Mouse (Mus musculus) thymus, postnatal 10 days (tissue): ENCODE measurements around the gene Asic4.

Experiments used
- DNase-seq, 2 experiments: peaks; one replicate each; pipeline ENCODE4 v3.0.0; 2021; ENCODE audit warnings: low spot score in 2 of 2

Asic4 gene

DNA sequence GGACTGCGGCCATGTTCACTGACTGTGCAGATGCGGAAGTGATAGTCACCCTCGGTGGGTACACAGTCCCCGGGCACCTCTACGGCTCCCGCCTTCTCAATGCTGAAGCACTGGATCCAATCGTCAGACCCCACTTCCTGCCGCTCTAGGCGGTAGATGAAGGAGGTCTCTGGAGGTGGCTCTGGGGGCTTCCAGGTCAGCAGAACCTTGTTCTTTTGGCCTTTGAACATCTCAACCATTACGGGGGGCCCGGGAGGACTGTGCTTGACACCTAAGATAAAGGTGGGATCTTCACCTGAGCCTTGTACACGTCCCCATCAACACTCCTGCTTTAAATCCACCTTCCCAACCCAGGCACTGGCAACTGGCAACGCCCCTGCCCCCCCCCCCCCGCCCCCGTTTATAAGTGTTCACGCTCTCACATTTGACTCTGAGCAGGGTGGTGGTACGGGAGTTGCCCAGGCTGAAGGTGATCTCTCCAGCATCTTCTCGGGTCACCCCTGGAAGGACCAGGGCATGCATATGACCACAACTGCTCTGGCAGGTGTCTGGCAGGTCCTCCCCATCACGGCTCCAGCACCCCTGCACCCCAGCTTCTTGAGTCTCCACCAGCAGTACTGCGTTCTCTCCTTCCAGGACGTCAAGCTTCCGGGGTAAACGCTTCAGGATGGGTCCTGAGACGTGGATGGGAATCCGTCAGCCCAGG is 52.9 kb downstream of the Asic4 start:
- no peak for DNase-seq

- DNase-seq, result no peak
Measured at GRCm38 (mm10) chr1:75503651-75503980, 53.4 kb downstream of the Asic4 start.

DNA sequence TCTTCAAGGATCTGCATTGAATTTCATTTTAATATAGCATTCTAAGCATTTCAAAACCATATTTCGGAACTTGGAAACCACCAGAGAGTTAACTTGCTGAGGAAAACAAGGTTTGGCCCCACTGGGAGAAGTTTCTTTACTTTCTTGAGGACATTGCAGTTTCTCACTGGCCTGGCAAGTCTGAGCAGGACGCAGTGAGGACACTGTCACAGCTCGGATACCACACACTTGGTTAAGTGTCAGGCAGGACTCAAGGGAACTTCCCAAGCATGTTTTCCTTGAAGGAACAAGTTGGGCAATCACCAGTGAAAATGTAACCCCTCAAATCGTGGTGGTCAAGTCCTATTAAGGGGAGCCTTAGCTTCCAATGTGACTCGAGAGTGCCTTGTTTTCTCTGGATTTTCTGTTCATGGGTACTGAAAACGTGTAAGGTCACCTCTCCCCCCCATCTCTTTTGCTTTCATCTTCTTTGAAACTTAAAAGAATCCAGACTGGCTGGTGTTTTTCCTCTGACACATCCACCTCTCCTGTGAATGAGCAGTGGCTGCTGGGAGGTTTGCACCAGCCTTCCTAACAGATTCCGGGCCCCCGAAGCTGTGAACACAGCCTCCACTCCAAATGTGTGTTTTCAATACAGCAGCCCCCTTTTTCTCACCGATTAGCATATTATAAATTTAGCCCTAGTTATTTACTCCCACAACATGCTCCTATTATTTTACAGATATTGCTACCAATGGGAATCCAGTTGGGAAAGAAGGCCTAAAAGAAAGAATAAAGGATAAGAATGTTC is 54.2 kb downstream of the Asic4 start:
- no peak for DNase-seq

DNA sequence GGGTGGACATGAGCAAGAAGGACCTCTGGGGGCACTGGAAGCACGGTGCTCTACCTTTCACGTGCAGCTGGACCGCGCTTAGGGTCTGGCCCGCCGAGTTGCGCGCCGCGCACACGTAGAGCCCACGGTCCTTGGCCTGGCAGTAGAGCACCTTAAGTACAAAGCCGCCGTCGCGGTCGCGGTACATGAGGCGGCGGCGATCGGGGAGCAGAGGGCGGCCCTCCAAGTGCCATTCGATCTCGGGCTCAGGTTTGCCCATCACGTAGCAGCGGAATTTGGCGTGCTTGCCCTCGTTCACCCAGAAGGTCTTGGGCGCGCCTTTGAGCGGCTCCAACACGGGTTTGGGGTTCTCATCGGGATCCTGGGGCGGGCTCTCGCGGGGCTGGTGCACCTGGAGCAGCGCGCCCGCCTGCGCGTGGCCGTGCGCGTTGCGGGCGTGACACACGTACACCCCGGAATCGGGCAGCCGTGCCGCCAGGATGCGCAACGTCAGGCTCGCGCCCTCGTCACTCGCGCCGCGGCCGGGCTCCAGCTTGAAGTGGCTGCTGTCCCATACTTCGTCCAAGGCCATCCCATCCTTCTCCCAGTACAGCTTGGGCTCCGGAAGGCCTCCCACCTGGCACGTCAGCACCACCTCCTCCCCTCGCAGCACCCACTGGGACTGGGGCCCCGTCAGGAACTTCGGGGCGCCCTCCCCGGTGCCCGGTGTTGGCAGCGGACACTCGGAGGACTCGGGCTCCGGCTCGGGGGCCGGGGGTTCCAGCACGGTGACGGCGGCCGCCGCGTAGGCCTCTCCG is 55.1 kb downstream of the Asic4 start:
- peak; percentile 54 to 63 for DNase-seq

GRCm38 (mm10) chr1:75505956-75506831 is 56.0 kb downstream of the Asic4 start, which contains the start of gene Obsl1:
Gene Obsl1, minus strand, starts transcription at chr1:75506452.
- peak; percentile 27 to 34 for DNase-seq

DNA sequence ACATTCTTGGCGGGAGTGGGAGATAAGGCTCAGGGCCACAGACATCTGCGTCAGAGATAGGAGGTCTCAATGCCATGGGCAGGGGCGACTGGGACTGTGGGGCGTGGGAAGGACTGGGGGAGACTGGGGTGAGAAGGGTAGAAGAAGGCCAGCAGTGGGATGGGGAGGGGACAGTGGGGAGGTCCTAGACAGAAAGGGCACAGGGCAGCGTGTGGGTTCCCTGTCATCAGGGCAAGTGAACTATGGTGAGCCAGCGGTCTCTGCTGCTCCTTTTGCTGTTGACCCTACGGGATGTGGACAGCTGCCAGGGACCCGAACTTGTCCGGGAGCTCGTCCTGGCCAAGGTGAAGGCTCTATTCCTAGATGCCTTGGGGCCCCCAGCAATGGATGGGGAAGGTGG is 56.8 kb downstream of the Asic4 start, which contains the start of gene Inha:
Gene Inha, plus strand, starts transcription at position 72 of the 400 bp plus-strand sequence.
- no peak for DNase-seq

DNA sequence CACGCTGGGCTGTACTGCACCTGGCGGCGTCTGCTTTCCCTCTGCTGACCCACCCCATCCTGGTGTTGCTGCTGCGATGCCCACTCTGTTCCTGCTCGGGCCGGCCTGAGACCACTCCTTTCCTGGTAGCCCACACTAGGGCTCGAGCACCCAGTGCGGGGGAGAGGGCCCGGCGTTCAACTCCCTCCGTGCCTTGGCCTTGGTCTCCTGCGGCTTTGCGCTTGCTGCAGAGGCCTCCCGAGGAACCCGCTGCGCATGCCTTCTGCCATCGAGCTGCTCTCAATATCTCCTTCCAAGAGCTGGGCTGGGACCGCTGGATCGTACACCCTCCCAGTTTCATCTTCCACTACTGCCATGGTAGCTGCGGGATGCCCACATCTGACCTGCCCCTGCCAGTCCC is 59.4 kb downstream of the Asic4 start:
- no peak for DNase-seq

DNA sequence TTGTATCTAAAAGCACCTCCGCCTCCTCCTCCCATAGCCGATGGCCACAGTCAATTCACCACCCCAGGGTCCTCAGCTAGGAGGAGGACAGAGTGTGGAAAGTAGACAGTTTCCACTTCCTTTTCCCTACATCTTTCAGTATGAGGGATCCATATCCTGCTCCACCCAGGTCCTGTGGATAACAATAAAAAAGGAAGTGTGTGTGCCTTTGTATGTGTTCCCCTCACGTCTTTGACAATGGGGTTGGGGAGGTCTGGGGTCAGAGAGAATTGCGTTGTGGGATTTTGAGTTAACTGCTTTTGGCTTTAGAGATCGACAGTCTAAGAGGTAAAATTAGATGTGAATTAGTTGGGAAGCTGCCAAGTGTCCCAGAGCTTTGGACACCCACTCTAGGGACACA is 59.9 kb downstream of the Asic4 start:
- DNase-seq, result no peak

DNA sequence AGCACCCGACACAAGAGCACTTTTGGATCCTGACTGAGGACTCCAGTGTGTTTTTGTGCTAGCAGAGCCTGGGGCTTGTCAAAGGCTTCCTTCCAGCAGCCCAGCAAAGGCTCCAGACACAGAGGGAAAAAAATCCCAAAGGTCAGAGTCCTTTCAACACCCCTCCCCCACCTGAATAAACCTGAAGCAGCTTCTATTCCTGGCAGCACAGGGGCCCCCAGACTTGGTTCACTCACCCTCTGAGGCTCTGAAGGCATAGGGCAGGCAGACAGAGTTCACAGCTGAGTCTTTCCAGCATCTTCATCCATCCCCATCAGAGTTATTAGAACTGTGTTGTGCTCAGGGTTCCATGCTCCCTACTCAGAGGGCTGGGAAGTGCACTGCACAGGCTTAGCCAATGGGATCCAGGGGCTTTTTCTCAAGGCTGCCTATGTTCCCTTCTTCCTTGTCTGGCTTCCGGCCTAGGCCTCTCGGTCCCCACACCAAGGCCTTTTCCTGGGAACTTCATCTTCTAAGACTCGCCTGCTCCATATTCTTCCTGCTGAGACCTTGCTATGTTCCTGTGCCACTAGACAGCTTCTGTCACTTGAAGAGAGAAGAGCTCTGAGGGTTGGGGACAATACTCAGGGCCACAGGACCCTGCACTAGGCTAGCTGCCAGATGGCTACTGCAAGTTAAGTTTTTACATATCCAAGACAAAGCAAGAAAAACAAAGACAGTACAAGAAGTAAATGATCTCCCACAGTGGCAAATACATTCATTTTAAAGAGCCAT is 61.4 kb downstream of the Asic4 start:
- DNase-seq, result no peak

- no peak for DNase-seq
Measured at GRCm38 (mm10) chr1:75512550-75512949, 62.3 kb downstream of the Asic4 start.

DNA sequence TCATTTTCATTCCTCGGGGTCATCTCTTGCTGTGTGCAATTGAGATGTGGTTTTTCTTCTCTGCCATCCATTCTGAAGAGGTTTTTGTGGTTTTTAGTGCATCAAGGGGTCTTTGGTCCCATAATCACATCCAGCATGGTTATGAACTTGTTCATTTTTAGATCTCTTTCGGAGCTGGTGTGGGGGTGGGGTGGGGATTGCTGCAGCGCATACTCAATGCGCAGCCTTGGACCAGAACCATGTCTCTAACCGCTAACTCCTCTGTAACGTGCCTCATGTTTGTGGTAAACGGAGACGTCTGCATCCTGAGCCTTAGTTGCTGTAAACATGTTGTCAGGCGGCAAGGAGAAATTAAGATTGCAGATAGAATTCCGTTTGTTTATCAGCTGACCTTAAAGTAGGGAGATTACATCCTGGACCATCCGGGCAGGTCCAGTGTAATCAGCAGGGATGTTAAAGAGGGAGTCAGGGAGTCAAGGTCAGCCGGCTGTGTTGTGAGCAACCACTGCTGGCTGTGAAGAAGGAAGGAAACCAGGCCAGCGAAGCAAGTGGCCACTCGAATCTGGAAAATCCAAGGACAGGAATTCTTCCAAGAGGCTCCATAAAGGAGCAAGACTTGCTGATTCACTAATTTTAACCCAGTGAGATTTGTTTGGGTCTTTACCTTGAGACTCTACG is 66.6 kb downstream of the Asic4 start:
- no peak for DNase-seq

- DNase-seq, result no peak
Measured at GRCm38 (mm10) chr1:75517984-75518383, 67.7 kb downstream of the Asic4 start.

- DNase-seq, result no peak
Measured at GRCm38 (mm10) chr1:75518427-75518826, 68.2 kb downstream of the Asic4 start.

GRCm38 (mm10) chr1:75519576-75519975 is 69.3 kb downstream of the Asic4 start:
- DNase-seq, result no peak

- DNase-seq, result peak; percentile 85 to 86
Measured at GRCm38 (mm10) chr1:75521321-75522031, 71.2 kb downstream of the Asic4 start, which contains the start of gene Stk11ip. Gene Stk11ip, plus strand, starts transcription at chr1:75521529.
